Mouse (Mus musculus) megakaryocyte, embryonic 14.5 days (primary cell): Measurements from ENCODE around the gene Rxfp2. TPM values are rescaled to one million over a fixed set of nuclear protein-coding genes. Genes with fewer than 3 reads are reported as not detected.

Source experiments
- H3K27me3 ChIP-seq: replicated peaks from 2 replicates; pipeline ENCODE3; 2012; ENCODE audit warnings: inconsistent platforms
- H3K36me3 ChIP-seq: replicated peaks from 2 replicates; pipeline ENCODE3; 2012; ENCODE audit warnings: low read length, inconsistent platforms, mixed read lengths
- H3K4me1 ChIP-seq: 2 replicates; pipeline ENCODE4 v1.6.1; 2012; ENCODE audit warnings: inconsistent platforms
- H3K4me3 ChIP-seq: replicated peaks from 2 replicates; pipeline ENCODE3; 2012; ENCODE audit warnings: moderate library complexity, mild to moderate bottlenecking, inconsistent platforms
- H3K9me3 ChIP-seq: 2 replicates; pipeline ENCODE4 v1.6.1; 2012; ENCODE audit warnings: inconsistent platforms
- FLI1 ChIP-seq: IDR thresholded peaks from 2 replicates; pipeline ENCODE4 v1.6.1; 2012; ENCODE audit warnings: low read length, inconsistent platforms, mixed read lengths
- GATA1 ChIP-seq: IDR thresholded peaks from 3 replicates; pipeline ENCODE4 v1.6.1; 2012; ENCODE audit warnings: mixed read lengths, low read length, inconsistent platforms, borderline replicate concordance
- polyA plus RNA-seq: library from polyadenylated mRNA; stranded (reverse); fragments of >175 nt; gene quantifications from 2 replicates; pipeline ENCODE4 v1.2.3, GENCODE M21; 2012; ENCODE audit warnings: low replicate concordance; ENCODE audit not compliant: insufficient read depth

The Rxfp2 gene
- polyA plus RNA-seq, 1 experiment, result not detected

- no peaks in the 10 kb centered on the region for H3K36me3 ChIP-seq
- H3K4me3 ChIP-seq, result no peak overlapping the region
- TF ChIP-seq GATA1 (no peak), FLI1 (no peak)
Observed at GRCm38 (mm10) chr5:150017672-150018071, 803 bp upstream of the Rxfp2 start.

GRCm38 (mm10) chr5:150020851-150021250 is 2.4 kb downstream of the Rxfp2 start:
- Histone ChIP-seq H3K4me1 (no peaks in the 10 kb centered on the region), H3K27me3 (no peaks in the 10 kb centered on the region), H3K36me3 (no peaks in the 10 kb centered on the region), H3K9me3 (peaks cover 18% of the 10 kb centered on the region), H3K4me3 (no peak overlapping the region)
- TF ChIP-seq GATA1, result no peak
- TF ChIP-seq FLI1, result no peak

More at GRCm38 (mm10) chr5:150017672-150018071, 803 bp upstream of the Rxfp2 start:
- H3K9me3 ChIP-seq, result no peaks in the 10 kb centered on the region
- H3K4me1 ChIP-seq, result no peaks in the 10 kb centered on the region
- no peaks in the 10 kb centered on the region for H3K27me3 ChIP-seq

GRCm38 (mm10) chr5:150021805-150022204 is 3.3 kb downstream of the Rxfp2 start:
- Histone ChIP-seq H3K9me3 (peaks cover 19% of the 10 kb centered on the region), H3K4me3 (no peak overlapping the region), H3K36me3 (no peaks in the 10 kb centered on the region), H3K27me3 (no peaks in the 10 kb centered on the region), H3K4me1 (no peaks in the 10 kb centered on the region)
- TF ChIP-seq FLI1, result no peak
- no peak for TF ChIP-seq GATA1

DNA sequence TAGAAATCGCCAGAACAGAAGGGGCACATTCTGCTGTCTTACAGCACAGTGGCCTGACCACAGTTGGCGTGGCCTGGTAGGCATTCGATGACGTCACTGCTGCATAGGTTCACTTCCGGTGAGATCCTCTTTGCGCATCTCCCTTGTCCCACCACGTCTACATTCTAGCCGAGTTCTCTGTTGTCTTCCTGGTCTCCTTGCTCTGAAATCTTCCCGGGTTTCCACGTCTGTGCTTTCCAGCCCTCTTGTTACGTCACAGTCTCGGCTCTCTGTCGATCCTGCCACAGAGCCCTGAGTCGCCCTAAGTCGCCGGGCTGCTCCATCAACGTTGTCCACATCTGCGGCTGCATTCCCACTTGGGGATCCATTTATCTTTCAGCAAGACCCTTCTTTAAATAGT is 4.1 kb downstream of the Rxfp2 start:
- no peaks in the 10 kb centered on the region for H3K27me3 ChIP-seq
- H3K4me3 ChIP-seq, result no peak overlapping the region
- H3K36me3 ChIP-seq, result no peaks in the 10 kb centered on the region
- TF ChIP-seq FLI1, result no peak
- no peak for TF ChIP-seq GATA1
- H3K9me3 ChIP-seq, result peaks cover 23% of the 10 kb centered on the region
- no peaks in the 10 kb centered on the region for H3K4me1 ChIP-seq

GRCm38 (mm10) chr5:150023476-150023875 is 5.0 kb downstream of the Rxfp2 start:
- TF ChIP-seq FLI1 (no peak), GATA1 (no peak)
- H3K36me3 ChIP-seq, result no peaks in the 10 kb centered on the region
- no peaks in the 10 kb centered on the region for H3K27me3 ChIP-seq
- H3K9me3 ChIP-seq, result peaks cover 23% of the 10 kb centered on the region
- no peaks in the 10 kb centered on the region for H3K4me1 ChIP-seq
- no peak overlapping the region for H3K4me3 ChIP-seq

DNA sequence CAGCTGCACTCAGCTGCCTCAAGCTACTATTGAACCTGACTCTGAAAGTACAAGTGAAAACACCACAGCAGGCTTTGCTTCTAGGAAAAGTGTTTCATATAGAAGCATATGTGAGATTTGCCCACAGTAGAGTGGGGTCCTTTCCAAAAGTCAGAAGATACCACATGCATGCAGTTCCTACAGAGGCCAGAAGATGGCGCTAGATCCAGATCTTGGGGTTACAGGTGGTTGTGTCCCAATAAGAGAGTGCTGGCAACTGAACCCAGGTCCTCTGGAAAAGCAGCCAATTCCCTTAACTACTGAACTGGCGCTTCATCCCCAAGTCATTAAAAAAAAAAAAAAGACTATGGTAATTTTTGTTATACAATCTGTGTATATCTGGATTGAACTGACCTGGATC is 5.7 kb downstream of the Rxfp2 start:
- no peaks in the 10 kb centered on the region for H3K36me3 ChIP-seq
- TF ChIP-seq FLI1, result no peak
- no peak for TF ChIP-seq GATA1

DNA sequence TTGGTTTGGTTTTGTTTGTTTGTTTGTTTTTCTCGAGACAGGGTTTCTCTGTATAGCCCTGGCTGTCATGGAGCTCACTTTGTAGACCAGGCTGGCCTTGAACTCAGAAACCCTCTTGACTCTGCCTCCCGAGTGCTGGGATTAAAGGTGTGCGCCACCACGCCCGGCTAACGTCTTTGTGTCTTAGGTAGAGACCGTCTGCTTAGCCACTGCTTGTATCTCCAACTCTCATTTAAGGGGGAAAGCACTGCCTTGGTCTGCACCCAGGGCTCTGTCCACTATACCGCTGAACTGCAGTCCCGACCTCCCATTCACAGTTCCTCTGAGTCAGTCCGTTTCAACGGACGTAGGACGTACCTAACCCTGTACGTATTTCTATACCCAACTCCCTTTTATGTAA is 6.4 kb downstream of the Rxfp2 start:
- Histone ChIP-seq H3K9me3 (peaks cover 23% of the 10 kb centered on the region), H3K4me1 (no peaks in the 10 kb centered on the region), H3K36me3 (no peaks in the 10 kb centered on the region), H3K27me3 (no peaks in the 10 kb centered on the region), H3K4me3 (no peak overlapping the region)
- TF ChIP-seq GATA1 (no peak), FLI1 (no peak)

More for the DNA sequence above, 5.7 kb downstream of the Rxfp2 start:
- Histone ChIP-seq H3K9me3 (peaks cover 23% of the 10 kb centered on the region), H3K4me1 (no peaks in the 10 kb centered on the region), H3K4me3 (no peak overlapping the region), H3K27me3 (no peaks in the 10 kb centered on the region)

DNA sequence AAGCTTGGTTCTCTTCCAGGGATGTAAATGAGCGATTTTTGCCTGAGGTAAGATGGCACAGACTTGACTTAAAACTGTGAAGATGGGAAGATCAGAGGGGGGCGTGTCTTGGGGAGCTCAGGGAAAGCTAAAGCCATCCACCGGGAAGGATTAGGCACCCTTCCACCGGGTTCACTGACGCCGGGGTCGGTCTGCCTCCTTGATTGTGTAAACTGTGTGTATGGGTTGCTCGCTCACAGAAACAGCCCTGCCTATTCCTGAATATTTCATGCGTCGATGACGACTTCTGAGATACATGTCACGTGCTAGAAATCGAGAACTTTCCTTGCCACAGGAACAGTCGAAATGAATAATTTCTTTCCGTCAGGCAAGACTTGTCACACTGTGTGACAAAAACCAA is 6.9 kb downstream of the Rxfp2 start:
- Histone ChIP-seq H3K4me3 (no peak overlapping the region), H3K4me1 (no peaks in the 10 kb centered on the region), H3K36me3 (no peaks in the 10 kb centered on the region), H3K27me3 (no peaks in the 10 kb centered on the region), H3K9me3 (peaks cover 23% of the 10 kb centered on the region)
- no peak for TF ChIP-seq GATA1
- TF ChIP-seq FLI1, result no peak

- Histone ChIP-seq H3K4me3 (no peak overlapping the region), H3K9me3 (peaks cover 23% of the 10 kb centered on the region), H3K36me3 (no peaks in the 10 kb centered on the region), H3K4me1 (no peaks in the 10 kb centered on the region), H3K27me3 (no peaks in the 10 kb centered on the region)
- no peak for TF ChIP-seq GATA1
- TF ChIP-seq FLI1, result no peak
Observed at GRCm38 (mm10) chr5:150026509-150027087, 8.1 kb downstream of the Rxfp2 start.

DNA sequence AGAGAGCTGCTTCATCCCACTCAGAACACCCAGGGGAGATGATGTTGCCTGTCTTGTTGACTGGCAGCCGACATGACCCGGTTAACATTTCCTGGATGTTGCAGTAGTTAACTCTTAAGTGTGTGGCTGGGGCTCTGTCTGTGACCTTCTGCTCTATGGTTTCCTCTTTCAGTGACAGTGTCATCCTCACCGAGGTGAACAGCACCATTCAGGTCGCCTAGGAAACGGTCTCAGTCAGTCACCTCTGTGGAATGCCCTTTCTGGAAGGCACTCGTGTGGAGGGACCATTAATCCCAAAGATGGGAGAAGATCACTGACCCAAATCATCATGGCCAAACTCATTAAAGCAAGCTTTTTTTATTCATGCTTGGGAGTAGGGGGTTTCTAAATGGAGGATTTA is 12.7 kb downstream of the Rxfp2 start:
- Histone ChIP-seq H3K36me3 (no peaks in the 10 kb centered on the region), H3K9me3 (0 out of 2 replicates have a peak, but pooled peaks cover 4% of the 10 kb centered on the region), H3K4me1 (no peaks in the 10 kb centered on the region), H3K27me3 (no peaks in the 10 kb centered on the region), H3K4me3 (no peak overlapping the region)
- TF ChIP-seq GATA1 (no peak), FLI1 (no peak)

DNA sequence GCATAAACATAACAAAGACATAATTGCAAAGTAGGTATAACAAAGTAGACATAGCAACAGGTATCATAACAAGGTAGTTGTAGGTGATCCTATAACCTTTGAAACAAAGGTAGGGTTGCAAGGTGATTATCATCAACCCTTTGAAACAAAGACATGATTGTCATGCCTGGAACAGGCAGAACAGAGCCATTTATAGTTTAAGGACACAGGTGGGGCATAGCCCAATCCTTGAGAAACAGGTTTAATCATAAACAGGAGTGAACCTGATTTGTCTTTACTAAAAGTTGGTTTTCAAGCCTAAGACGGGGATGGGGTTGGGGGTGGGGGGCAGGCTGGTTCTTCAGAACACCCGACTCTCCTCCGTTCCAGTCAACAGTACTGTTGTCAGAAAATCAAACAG is 13.2 kb downstream of the Rxfp2 start:
- H3K36me3 ChIP-seq, result no peaks in the 10 kb centered on the region
- no peaks in the 10 kb centered on the region for H3K27me3 ChIP-seq
- no peaks in the 10 kb centered on the region for H3K4me1 ChIP-seq
- H3K9me3 ChIP-seq, result 0 out of 2 replicates have a peak, but pooled peaks cover 4% of the 10 kb centered on the region
- H3K4me3 ChIP-seq, result no peak overlapping the region
- TF ChIP-seq GATA1 (no peak), FLI1 (no peak)
